Mouse (Mus musculus): Measurements from ENCODE around the gene Olfr19. TPM values are rescaled to one million over a fixed set of nuclear protein-coding genes. Genes with fewer than 3 reads are reported as not detected.

Gene Olfr19
- polyA plus RNA-seq (2014; fragmentation: Illumina TruSeq; extraction: RNeasy Lipid Tissue Mini Kit (QIAGEN cat#74804); ENCODE audit: insufficient read depth, low read depth, low replicate concordance), result not detected

GRCm38 (mm10) chr16:16676305-16676704 is at the start of gene Olfr19:
Olfr19 (minus strand) TSS chr16:16676405.

Other genes with a start within 250 kb of the Olfr19 start
- gene Fgd4, start 75.9 kb downstream of the Olfr19 start, polyA plus RNA-seq (2014; fragmentation: Illumina TruSeq; extraction: RNeasy Lipid Tissue Mini Kit (QIAGEN cat#74804); ENCODE audit: insufficient read depth, low read depth, low replicate concordance), result 2.1 TPM
- 8.5 TPM for gene Spag6l, start 153.1 kb upstream of the Olfr19 start, polyA plus RNA-seq (2014; fragmentation: Illumina TruSeq; extraction: RNeasy Lipid Tissue Mini Kit (QIAGEN cat#74804); ENCODE audit: insufficient read depth, low read depth, low replicate concordance)
- gene Igll1, start 187.6 kb upstream of the Olfr19 start, polyA plus RNA-seq (2014; fragmentation: Illumina TruSeq; extraction: RNeasy Lipid Tissue Mini Kit (QIAGEN cat#74804); ENCODE audit: insufficient read depth, low read depth, low replicate concordance), result not detected
- gene Top3b, start 194.3 kb upstream of the Olfr19 start, polyA plus RNA-seq (2014; fragmentation: Illumina TruSeq; extraction: RNeasy Lipid Tissue Mini Kit (QIAGEN cat#74804); ENCODE audit: insufficient read depth, low read depth, low replicate concordance), result 24.5 TPM
- gene Vpreb1, start 194.4 kb upstream of the Olfr19 start, polyA plus RNA-seq (2014; fragmentation: Illumina TruSeq; extraction: RNeasy Lipid Tissue Mini Kit (QIAGEN cat#74804); ENCODE audit: insufficient read depth, low read depth, low replicate concordance), result 2.2 TPM
- gene Ppm1f, start 220.1 kb upstream of the Olfr19 start, polyA plus RNA-seq (2014; fragmentation: Illumina TruSeq; extraction: RNeasy Lipid Tissue Mini Kit (QIAGEN cat#74804); ENCODE audit: insufficient read depth, low read depth, low replicate concordance), result 31.5 TPM